Mouse (Mus musculus): ENCODE results near the gene Intu. TPM values are rescaled to one million over a fixed set of nuclear protein-coding genes. Genes with fewer than 3 reads are reported as not detected.

Intu gene
- polyA plus RNA-seq, 1 experiment = 2.2 TPM

DNA sequence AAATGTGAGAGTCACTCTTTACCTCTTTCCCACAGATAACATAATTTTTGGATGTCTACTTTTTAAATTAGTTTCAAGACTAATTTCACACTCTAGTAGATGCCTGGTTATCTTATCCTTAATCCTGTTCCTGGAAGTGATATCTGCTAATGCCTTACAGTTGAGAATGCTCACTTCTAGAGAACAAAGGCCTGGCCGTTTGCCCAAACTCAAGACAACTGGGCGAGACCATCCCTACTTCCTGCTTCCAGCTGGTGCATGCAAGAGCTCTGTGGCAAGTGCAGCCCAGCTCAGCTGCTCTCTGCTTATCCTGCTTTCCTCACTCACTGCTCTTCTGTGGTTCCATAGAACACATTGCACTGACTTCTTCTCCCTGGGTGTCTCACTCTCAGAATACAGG is 163.4 kb downstream of the Intu start:
- no peak overlapping the region for H3K27ac ChIP-seq (ENCODE audit: control insufficient read depth, insufficient read depth, low read depth, low read length)
- H3K36me3 ChIP-seq (ENCODE audit: control insufficient read depth, insufficient read depth, low read length) = no peaks in the 10 kb centered on the region
- H3K4me3 ChIP-seq (ENCODE audit: control insufficient read depth, low read depth, low read length) = no peak overlapping the region
- no peaks in the 10 kb centered on the region for H3K27me3 ChIP-seq (ENCODE audit: control insufficient read depth, insufficient read depth, low read length)
- TF ChIP-seq CTCF (IDR thresholded peaks at IDR 0.05; ENCODE audit: control insufficient read depth, insufficient read depth, insufficient replicate concordance, low read depth, low read length) = no peak
- no peak for TF ChIP-seq POLR2A (IDR thresholded peaks at IDR 0.05; ENCODE audit: control insufficient read depth, low read depth, low read length)
- no peaks in the 10 kb centered on the region for H3K4me1 ChIP-seq (ENCODE audit: control insufficient read depth, insufficient read depth, low read length)

DNA sequence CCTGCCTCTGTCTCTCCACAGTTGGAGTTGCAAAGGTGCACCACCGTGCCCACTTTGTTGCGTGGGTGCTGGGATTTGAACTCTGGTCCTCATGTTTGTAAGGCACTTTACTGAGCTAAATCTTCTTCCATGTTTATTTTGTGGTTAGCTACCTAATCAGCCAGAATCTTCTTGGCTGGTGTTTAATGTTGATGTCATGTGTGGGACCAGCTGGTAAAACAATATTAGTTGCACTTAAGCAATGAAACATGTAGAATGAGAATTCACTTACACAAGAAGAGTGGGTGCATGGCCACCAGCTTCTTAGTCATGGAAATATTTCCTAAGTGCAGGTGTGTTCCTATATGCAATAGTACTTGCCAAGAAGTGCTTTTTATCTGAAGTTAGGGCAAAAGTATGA is 164.1 kb downstream of the Intu start:
- no peaks in the 10 kb centered on the region for H3K27me3 ChIP-seq (ENCODE audit: control insufficient read depth, insufficient read depth, low read length)
- no peaks in the 10 kb centered on the region for H3K36me3 ChIP-seq (ENCODE audit: control insufficient read depth, insufficient read depth, low read length)
- H3K4me1 ChIP-seq (ENCODE audit: control insufficient read depth, insufficient read depth, low read length) = no peaks in the 10 kb centered on the region
- no peak overlapping the region for H3K27ac ChIP-seq (ENCODE audit: control insufficient read depth, insufficient read depth, low read depth, low read length)
- TF ChIP-seq POLR2A (IDR thresholded peaks at IDR 0.05; ENCODE audit: control insufficient read depth, low read depth, low read length) (no peak), CTCF (IDR thresholded peaks at IDR 0.05; ENCODE audit: control insufficient read depth, insufficient read depth, insufficient replicate concordance, low read depth, low read length) (no peak)
- H3K4me3 ChIP-seq (ENCODE audit: control insufficient read depth, low read depth, low read length) = no peak overlapping the region

- no peaks in the 10 kb centered on the region for H3K36me3 ChIP-seq (ENCODE audit: control insufficient read depth, insufficient read depth, low read length)
- H3K27ac ChIP-seq (ENCODE audit: control insufficient read depth, insufficient read depth, low read depth, low read length) = no peak overlapping the region
- no peaks in the 10 kb centered on the region for H3K4me1 ChIP-seq (ENCODE audit: control insufficient read depth, insufficient read depth, low read length)
- TF ChIP-seq CTCF (IDR thresholded peaks at IDR 0.05; ENCODE audit: control insufficient read depth, insufficient read depth, insufficient replicate concordance, low read depth, low read length) (no peak), POLR2A (IDR thresholded peaks at IDR 0.05; ENCODE audit: control insufficient read depth, low read depth, low read length) (no peak)
- H3K4me3 ChIP-seq (ENCODE audit: control insufficient read depth, low read depth, low read length) = no peak overlapping the region
- no peaks in the 10 kb centered on the region for H3K27me3 ChIP-seq (ENCODE audit: control insufficient read depth, insufficient read depth, low read length)
These were observed 167.7 kb downstream of the Intu start for GRCm38 (mm10) chr3:40698834-40699233.

GRCm38 (mm10) chr3:40704816-40705430 is 173.8 kb downstream of the Intu start:
- H3K27ac ChIP-seq (ENCODE audit: control insufficient read depth, insufficient read depth, low read depth, low read length) = no peak overlapping the region
- H3K4me3 ChIP-seq (ENCODE audit: control insufficient read depth, low read depth, low read length) = no peak overlapping the region
- H3K36me3 ChIP-seq (ENCODE audit: control insufficient read depth, insufficient read depth, low read length) = no peaks in the 10 kb centered on the region
- H3K27me3 ChIP-seq (ENCODE audit: control insufficient read depth, insufficient read depth, low read length) = no peaks in the 10 kb centered on the region
- no peak for TF ChIP-seq CTCF (IDR thresholded peaks at IDR 0.05; ENCODE audit: control insufficient read depth, insufficient read depth, insufficient replicate concordance, low read depth, low read length)
- TF ChIP-seq POLR2A (IDR thresholded peaks at IDR 0.05; ENCODE audit: control insufficient read depth, low read depth, low read length) = no peak
- peaks cover 10% of the 10 kb centered on the region for H3K4me1 ChIP-seq (ENCODE audit: control insufficient read depth, insufficient read depth, low read length)

DNA sequence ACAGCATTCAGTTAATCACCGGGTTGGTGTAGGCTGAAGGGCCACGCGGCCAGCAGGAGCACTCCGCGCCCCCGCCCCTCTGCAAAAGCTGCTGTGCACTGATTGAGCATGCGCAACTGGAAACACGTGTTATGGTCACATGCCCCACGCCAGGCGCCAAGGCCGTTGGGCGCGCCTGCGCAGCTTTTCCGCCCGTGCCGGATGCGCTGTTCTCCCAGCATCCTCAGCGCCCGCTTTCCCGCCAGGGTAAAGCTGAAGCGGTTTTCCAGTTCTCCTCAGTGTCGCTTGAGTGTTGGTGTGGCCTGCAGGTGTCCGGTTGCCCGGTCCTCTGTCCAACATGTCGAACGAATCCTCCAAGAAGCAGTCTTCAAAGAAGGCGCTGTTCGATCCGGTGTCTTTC is 177.6 kb downstream of the Intu start, which contains the start of gene Slc25a31:
Gene Slc25a31 (plus strand): TSS at position 201 of the 400 bp plus-strand sequence.
- H3K4me3 ChIP-seq (ENCODE audit: control insufficient read depth, low read depth, low read length) = peak within 1 kb of the TSS; percentile 100
- H3K27ac ChIP-seq (ENCODE audit: control insufficient read depth, insufficient read depth, low read depth, low read length) = peak within 1 kb of the TSS; percentile 98
- H3K4me1 ChIP-seq (ENCODE audit: control insufficient read depth, insufficient read depth, low read length) = peaks cover 10% of the 10 kb centered on the region
- no peaks in the 10 kb centered on the region for H3K27me3 ChIP-seq (ENCODE audit: control insufficient read depth, insufficient read depth, low read length)
- TF ChIP-seq CTCF (IDR thresholded peaks at IDR 0.05; ENCODE audit: control insufficient read depth, insufficient read depth, insufficient replicate concordance, low read depth, low read length) (no peak), POLR2A (IDR thresholded peaks at IDR 0.05; ENCODE audit: control insufficient read depth, low read depth, low read length) (peak; percentile 97)
- H3K36me3 ChIP-seq (ENCODE audit: control insufficient read depth, insufficient read depth, low read length) = no peaks in the 10 kb centered on the region

GRCm38 (mm10) chr3:40716056-40716455 is 185.0 kb downstream of the Intu start:
- H3K27me3 ChIP-seq (ENCODE audit: control insufficient read depth, insufficient read depth, low read length) = no peaks in the 10 kb centered on the region
- no peak overlapping the region for H3K27ac ChIP-seq (ENCODE audit: control insufficient read depth, insufficient read depth, low read depth, low read length)
- H3K4me3 ChIP-seq (ENCODE audit: control insufficient read depth, low read depth, low read length) = no peak overlapping the region
- no peaks in the 10 kb centered on the region for H3K4me1 ChIP-seq (ENCODE audit: control insufficient read depth, insufficient read depth, low read length)
- TF ChIP-seq CTCF (IDR thresholded peaks at IDR 0.05; ENCODE audit: control insufficient read depth, insufficient read depth, insufficient replicate concordance, low read depth, low read length) (no peak), POLR2A (IDR thresholded peaks at IDR 0.05; ENCODE audit: control insufficient read depth, low read depth, low read length) (no peak)
- H3K36me3 ChIP-seq (ENCODE audit: control insufficient read depth, insufficient read depth, low read length) = no peaks in the 10 kb centered on the region

DNA sequence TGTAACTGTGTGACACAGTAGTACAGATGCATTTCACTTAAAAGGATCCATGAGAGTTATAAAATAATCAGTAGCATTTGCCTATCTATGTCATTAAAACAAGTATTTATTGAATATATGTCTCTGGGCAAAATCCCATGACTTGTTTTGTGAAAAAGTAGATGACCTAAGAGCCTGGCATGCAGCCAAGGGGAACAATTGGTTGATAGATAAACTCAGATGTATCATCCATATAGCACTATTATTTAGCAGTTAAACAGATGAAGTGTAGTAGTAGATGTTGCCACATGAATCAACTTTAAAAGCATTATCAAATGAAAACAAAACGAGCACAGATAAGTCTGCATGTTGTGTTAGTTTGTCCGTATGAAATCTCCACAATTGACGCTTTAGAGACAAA is 187.9 kb downstream of the Intu start:
- Histone ChIP-seq H3K4me1 (ENCODE audit: control insufficient read depth, insufficient read depth, low read length) (no peaks in the 10 kb centered on the region), H3K36me3 (ENCODE audit: control insufficient read depth, insufficient read depth, low read length) (no peaks in the 10 kb centered on the region), H3K27me3 (ENCODE audit: control insufficient read depth, insufficient read depth, low read length) (no peaks in the 10 kb centered on the region), H3K27ac (ENCODE audit: control insufficient read depth, insufficient read depth, low read depth, low read length) (no peak overlapping the region), H3K4me3 (ENCODE audit: control insufficient read depth, low read depth, low read length) (no peak overlapping the region)
- no peak for TF ChIP-seq CTCF (IDR thresholded peaks at IDR 0.05; ENCODE audit: control insufficient read depth, insufficient read depth, insufficient replicate concordance, low read depth, low read length)
- no peak for TF ChIP-seq POLR2A (IDR thresholded peaks at IDR 0.05; ENCODE audit: control insufficient read depth, low read depth, low read length)

Measured in testis, adult 2 months (tissue).